Mouse (Mus musculus): ENCODE results near the gene Pde8b.

DNA sequence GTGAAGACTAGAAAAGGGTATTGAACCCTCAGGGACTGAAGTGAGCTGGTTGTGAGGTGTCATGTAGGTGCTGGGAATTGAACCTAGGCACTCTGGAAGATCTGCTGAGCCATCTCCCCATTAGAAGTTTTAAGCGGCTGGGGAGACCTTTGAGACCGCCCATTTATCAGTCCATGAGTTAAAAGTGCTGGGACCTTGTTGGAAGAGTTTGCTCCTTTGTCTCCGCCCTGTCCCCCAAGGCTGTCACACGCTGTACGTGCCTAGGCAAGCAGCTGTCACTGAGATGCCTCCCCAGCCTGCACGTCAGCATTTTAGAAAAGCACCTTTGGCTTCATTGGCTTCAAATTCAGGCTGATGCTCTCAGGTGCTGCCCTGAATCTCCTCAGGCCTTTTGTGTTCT lies 229.9 kb downstream of the Pde8b start:
- TF ChIP-seq CHD2 (IDR thresholded peaks at IDR 0.05; ENCODE audit: low read depth, low read length) (no peak), ZNF384 (IDR thresholded peaks at IDR 0.05; ENCODE audit: low read depth, low read length) (no peak)
